Mouse (Mus musculus) midbrain, embryonic 12.5 days (tissue): ENCODE data around the gene Fgf11. TPM values are rescaled to one million over a fixed set of nuclear protein-coding genes. Genes with fewer than 3 reads are reported as not detected.

ENCODE experiments used
- ATAC-seq: fragments of 200-750 bp; cut with Nextera tagmentation; 2 replicates; pipeline ENCODE4 v1.8.0; 2017; ENCODE audit warnings: low read depth, moderate TSS enrichment, moderate library complexity; ENCODE audit not compliant: low FRiP score
- H3K27ac ChIP-seq: fragments of 300-500 bp; sonication (generic); replicated peaks from 2 replicates; pipeline ENCODE4 v1.5.1; 2016; ENCODE audit warnings: mild to moderate bottlenecking
- H3K27me3 ChIP-seq: fragments of 300-500 bp; sonication (generic); 2 replicates; pipeline ENCODE4 v1.6.1; 2016; ENCODE audit warnings: mild to moderate bottlenecking
- H3K36me3 ChIP-seq: fragments of 300-500 bp; sonication (generic); 2 replicates; pipeline ENCODE4 v1.6.1; 2016
- H3K4me1 ChIP-seq: fragments of 300-500 bp; sonication (generic); 2 replicates; pipeline ENCODE4 v1.6.1; 2016
- H3K4me2 ChIP-seq: fragments of 300-500 bp; sonication (generic); replicated peaks from 2 replicates; pipeline ENCODE4 v1.6.1; 2016; ENCODE audit warnings: mild to moderate bottlenecking, moderate library complexity
- H3K4me3 ChIP-seq: fragments of 300-500 bp; sonication (generic); 2 replicates; pipeline ENCODE4 v1.5.1; 2016; ENCODE audit warnings: mild to moderate bottlenecking
- H3K9ac ChIP-seq: fragments of 300-500 bp; sonication (generic); replicated peaks from 2 replicates; pipeline ENCODE4 v1.6.1; 2016; ENCODE audit warnings: mild to moderate bottlenecking, moderate library complexity
- H3K9me3 ChIP-seq: fragments of 300-500 bp; sonication (generic); 2 replicates; pipeline ENCODE4 v1.6.1; 2016; ENCODE audit warnings: mild to moderate bottlenecking
- WGBS: fragments of 180-500 bp; shearing (Covaris S2); methylation state at CpG from one replicate; pipeline ENCODE4 v1.1.7; 2016; 5-methylcytosine and 5-hydroxymethylcytosine counted together
- polyA plus RNA-seq: library from polyadenylated mRNA; unstranded; fragments of >200 nt; fragmentation: Nextera tagmentation; extraction: Ambion mirVana; gene quantifications from 2 replicates; pipeline ENCODE4 v1.2.1, GENCODE M21; 2016

Fgf11 gene
- polyA plus RNA-seq, 1 experiment from 2014 or later, result 2.7 TPM

DNA sequence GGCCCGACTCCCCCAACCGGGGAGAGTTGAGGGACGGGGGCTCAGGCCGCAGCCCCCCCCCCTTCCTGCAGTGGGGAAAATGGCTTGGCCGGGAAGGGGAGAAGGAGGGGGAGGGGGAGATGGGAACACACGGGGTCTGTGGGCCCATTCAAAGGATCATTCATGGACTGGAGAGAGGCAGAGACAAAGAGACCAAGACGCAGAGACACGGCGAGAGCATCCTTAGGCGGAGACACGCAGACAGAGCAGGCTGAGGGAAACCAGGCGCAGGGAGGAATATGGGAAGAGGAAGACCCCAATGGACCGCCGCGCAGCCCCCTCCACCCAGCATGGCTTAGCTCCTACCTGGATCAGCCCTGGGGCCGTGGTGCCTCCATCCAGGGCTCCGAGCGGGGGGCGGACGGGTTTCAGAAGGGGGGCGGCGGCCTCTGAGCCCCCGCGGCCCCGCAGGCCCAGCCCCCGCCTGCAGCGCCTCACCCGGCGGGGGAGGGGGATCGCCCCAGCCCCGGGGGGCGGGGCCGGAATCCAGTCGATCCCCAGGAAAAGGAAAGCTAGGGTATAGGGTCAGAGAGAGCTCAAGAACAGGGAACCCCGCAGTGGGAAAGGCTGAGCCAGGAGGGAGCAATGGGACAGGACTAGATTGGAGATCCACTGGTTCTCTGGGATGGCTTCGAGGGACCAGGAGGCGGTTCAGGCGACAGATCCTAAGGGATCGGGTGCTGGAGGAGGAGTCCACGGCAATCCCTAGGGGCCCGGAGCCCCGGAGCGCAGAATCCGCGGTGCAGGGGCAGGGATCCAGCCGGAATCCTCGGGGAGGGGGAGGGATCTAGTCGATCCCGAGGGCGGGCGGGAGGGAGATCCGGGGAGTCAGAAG is 35.3 kb upstream of the Fgf11 start:
- Histone ChIP-seq H3K4me2 (peak overlapping the region; percentile 96), H3K27me3 (peaks cover 9% of the 10 kb centered on the region), H3K9ac (peak overlapping the region; percentile 86), H3K36me3 (peaks cover 21% of the 10 kb centered on the region), H3K27ac (peak overlapping the region; percentile 93), H3K9me3 (no peaks in the 10 kb centered on the region), H3K4me3 (peak overlapping the region; percentile 82), H3K4me1 (peaks cover 46% of the 10 kb centered on the region)
- 1% methylated on average over 51 of the region's 52 CpGs for WGBS
- ATAC-seq, result 0 out of 2 replicates have a peak, but pooled peaks have one; percentile 2

DNA sequence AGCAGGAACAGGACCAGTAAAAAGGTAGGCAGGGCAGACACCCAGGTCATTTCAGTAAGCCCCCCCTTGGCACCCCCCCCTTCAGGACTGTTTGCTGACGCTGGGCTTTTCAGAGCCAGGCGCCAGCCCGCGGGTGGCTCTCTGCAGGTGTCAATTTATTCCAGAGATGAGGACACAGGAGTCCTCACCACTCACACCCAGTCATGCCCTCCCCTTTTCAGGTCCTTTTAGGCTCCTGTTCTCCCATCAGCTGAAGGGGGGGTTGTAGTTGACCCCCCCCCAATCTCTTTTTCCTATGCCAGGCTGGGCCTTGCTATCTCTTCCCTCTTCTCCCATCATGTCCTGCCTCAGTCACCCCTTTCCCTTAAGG is 34.3 kb upstream of the Fgf11 start:
- Histone ChIP-seq H3K9ac (peak overlapping the region; percentile 86), H3K9me3 (no peaks in the 10 kb centered on the region), H3K4me3 (peak overlapping the region; percentile 82), H3K4me2 (peak overlapping the region; percentile 96), H3K27ac (peak overlapping the region; percentile 93), H3K27me3 (peaks cover 9% of the 10 kb centered on the region), H3K36me3 (peaks cover 31% of the 10 kb centered on the region), H3K4me1 (peaks cover 47% of the 10 kb centered on the region)
- ATAC-seq, result no peak
- WGBS, result 11% methylated on average over 4 of the region's 4 CpGs

DNA sequence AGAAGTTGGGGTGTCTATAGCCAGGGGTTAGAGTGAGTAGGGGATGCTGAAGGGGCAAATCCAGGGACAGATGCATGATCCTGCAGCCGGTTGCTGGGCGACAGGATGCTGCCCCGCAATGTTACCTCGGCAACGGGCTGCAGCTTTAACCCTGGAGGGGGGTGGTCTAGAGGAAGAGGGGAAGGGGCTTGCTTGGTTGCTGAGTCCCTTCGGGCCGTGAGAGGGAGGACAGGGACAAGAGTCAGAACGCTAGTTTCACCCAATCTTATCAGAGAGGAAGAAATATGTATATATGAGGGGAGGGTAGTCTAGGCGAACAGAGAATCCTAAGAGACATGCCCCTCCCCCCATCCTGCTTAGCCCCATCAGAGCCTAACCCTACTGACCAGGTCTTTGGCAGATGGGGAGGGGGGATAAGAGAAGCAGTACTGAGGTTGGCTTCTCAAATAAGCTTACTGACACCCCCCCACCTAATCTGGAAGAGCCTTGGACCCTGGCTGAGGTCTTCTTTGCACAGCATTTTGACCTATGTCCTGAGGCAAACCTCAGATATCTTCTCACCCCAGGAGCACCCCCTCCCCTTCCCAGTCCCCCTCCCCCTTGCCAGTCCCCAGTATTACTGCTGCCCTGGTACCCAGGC is 33.8 kb upstream of the Fgf11 start:
- peaks cover 47% of the 10 kb centered on the region for H3K4me1 ChIP-seq
- WGBS, result under 1% methylated on average over 9 of the region's 9 CpGs
- H3K4me2 ChIP-seq, result peak overlapping the region; percentile 96
- H3K27me3 ChIP-seq, result peaks cover 9% of the 10 kb centered on the region
- peaks cover 35% of the 10 kb centered on the region for H3K36me3 ChIP-seq
- H3K27ac ChIP-seq, result peak overlapping the region; percentile 93
- H3K9ac ChIP-seq, result peak overlapping the region; percentile 86
- ATAC-seq, result no peak
- H3K4me3 ChIP-seq, result peak overlapping the region; percentile 82
- no peaks in the 10 kb centered on the region for H3K9me3 ChIP-seq

DNA sequence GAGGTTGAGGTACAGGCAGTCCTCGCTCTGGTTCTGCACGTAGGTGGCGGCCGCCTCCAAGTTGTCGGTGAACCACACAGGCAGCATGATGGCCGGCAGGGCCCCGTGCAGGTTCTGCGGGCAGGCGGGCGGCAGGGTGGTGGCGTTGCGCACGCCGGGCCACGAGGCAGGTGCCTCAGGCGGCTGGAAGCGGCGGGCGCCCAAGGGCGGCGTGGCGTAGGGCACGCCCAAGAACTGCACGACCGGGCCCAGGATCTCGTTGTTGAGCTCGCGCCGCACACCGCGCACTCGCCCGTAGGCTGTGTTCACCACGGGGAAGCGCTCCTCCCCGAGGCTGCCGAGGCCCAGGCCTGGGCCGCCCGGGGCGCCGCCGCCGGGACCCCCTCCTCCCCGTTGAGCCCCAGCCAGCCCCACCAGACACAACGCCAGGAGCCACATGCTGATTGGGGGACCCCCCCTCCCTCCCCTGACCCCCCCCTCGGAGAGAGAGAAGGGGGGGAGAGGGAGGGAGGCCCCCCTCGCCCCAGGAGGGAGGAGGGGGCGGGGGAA is 32.4 kb upstream of the Fgf11 start:
- peak overlapping the region; percentile 86 for H3K9ac ChIP-seq
- H3K27ac ChIP-seq, result peak overlapping the region; percentile 44
- no peaks in the 10 kb centered on the region for H3K9me3 ChIP-seq
- WGBS, result 12% methylated on average over 35 of the region's 48 CpGs
- H3K4me2 ChIP-seq, result peak overlapping the region; percentile 96
- H3K4me3 ChIP-seq, result peak overlapping the region; percentile 82
- H3K27me3 ChIP-seq, result peaks cover 9% of the 10 kb centered on the region
- no peak for ATAC-seq
- peaks cover 43% of the 10 kb centered on the region for H3K36me3 ChIP-seq
- peaks cover 47% of the 10 kb centered on the region for H3K4me1 ChIP-seq

DNA sequence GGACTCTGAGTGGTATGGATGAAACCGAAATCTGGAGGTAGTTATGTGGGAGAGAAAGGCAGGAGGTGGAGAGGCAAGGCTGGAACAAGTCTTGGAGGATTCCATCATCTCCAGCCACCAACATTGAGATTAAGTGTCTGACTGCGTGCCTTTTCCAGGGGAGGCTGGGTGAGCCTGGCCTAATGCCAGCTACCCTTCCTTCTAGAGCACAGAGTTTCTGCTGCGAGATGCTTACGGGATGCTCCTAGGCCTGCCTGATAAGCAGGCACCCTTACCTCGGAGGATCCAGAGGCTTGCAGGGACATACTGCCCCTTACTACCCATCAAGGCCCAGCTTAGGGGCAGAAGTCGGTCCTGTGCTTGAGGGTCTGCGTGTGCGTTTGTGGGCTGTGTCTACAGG is 31.9 kb upstream of the Fgf11 start:
- Histone ChIP-seq H3K36me3 (peaks cover 48% of the 10 kb centered on the region), H3K4me2 (peak overlapping the region; percentile 96), H3K27ac (peak overlapping the region; percentile 44; the same call in 1 of the 2 replicates), H3K9me3 (no peaks in the 10 kb centered on the region), H3K4me1 (peaks cover 44% of the 10 kb centered on the region), H3K27me3 (peaks cover 9% of the 10 kb centered on the region), H3K4me3 (peak overlapping the region; percentile 82), H3K9ac (peak overlapping the region; percentile 86)
- ATAC-seq, result no peak
- 60% methylated on average over 8 of the region's 8 CpGs for WGBS

DNA sequence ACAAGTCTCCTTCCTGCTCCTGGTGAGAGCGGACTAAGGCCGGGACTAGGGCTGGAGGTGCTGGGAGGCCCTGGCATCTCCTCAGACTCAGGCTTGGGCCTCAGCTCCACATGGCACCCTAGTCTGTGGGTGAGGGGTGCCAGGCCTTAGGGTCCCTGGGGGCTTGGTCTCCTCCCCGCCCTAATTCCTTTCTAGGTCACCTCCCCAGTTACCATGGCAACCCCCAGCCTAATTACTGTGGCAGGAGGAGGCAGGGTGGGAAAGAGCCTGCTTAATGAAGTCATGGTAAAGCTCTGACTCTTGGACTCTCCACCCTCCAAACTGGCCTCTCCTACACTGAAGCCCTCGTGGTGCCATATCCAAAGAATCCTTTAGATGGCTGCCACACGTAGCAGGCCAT is 27.2 kb upstream of the Fgf11 start:
- Histone ChIP-seq H3K9me3 (no peaks in the 10 kb centered on the region), H3K4me1 (peaks cover 15% of the 10 kb centered on the region), H3K4me2 (no peak overlapping the region), H3K36me3 (peaks cover 93% of the 10 kb centered on the region), H3K27ac (no peak overlapping the region), H3K9ac (no peak overlapping the region), H3K27me3 (peaks cover 7% of the 10 kb centered on the region), H3K4me3 (no peak overlapping the region)
- no peak for ATAC-seq
- 68% methylated on average over 5 of the region's 5 CpGs for WGBS

DNA sequence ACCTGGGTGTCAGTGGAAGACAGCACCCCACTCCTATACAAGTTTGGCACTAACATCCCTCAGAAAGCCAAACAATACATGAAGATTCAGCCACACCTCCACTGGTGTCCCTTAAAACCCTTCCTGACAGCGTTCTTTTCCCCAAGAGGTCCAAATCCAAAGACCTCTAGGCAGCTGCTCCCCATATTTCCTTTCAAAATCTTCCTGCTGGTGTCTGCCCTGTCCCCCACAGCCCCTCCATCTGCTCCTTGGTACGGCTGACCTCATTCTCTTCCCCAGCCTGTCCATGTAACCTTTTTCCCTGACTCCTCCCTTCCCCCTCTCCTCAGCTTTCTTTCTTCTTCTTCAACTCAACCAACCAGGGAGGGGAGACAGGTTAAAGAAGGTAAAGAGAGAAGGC is 21.8 kb upstream of the Fgf11 start:
- Histone ChIP-seq H3K4me2 (no peak overlapping the region), H3K4me3 (no peak overlapping the region), H3K27ac (no peak overlapping the region), H3K36me3 (peaks cover 46% of the 10 kb centered on the region), H3K27me3 (no peaks in the 10 kb centered on the region), H3K9ac (no peak overlapping the region), H3K4me1 (no peaks in the 10 kb centered on the region), H3K9me3 (no peaks in the 10 kb centered on the region)
- WGBS, result 88% methylated on average over 2 of the region's 2 CpGs
- no peak for ATAC-seq

DNA sequence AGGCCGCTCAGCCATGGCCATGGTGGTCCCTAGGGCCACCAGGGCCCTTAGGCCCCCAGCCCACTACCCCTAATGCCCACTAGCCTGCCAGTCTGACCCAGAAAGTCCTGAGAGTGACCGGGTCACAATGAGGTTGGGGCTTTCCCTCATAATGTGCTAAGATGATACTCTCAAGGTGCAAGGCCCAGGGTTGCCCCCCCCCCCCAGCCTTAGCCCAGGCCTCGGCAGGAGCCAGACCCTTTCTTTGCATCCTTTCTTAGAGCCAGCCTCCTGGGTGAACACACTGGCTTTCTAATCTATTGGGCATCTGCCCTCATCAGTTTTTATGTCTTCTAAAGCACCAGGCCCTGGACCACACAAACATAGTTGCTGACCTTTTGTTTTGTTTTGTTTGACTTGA is 20.4 kb upstream of the Fgf11 start, which contains the start of gene Spem1:
Gene Spem1 (minus strand): TSS at position 101 of the 400 bp plus-strand sequence.
- 0 out of 2 replicates have a peak, but pooled peaks cover 1% of the 10 kb centered on the region for H3K9me3 ChIP-seq
- H3K27ac ChIP-seq, result no peak within 1 kb of the TSS
- no peak within 1 kb of the TSS for H3K9ac ChIP-seq
- no peak for ATAC-seq
- no peaks in the 10 kb centered on the region for H3K4me1 ChIP-seq
- H3K27me3 ChIP-seq, result no peaks in the 10 kb centered on the region
- 94% methylated on average over 3 of the region's 3 CpGs for WGBS
- no peak within 1 kb of the TSS for H3K4me3 ChIP-seq
- no peak within 1 kb of the TSS for H3K4me2 ChIP-seq
- H3K36me3 ChIP-seq, result peaks cover 33% of the 10 kb centered on the region

DNA sequence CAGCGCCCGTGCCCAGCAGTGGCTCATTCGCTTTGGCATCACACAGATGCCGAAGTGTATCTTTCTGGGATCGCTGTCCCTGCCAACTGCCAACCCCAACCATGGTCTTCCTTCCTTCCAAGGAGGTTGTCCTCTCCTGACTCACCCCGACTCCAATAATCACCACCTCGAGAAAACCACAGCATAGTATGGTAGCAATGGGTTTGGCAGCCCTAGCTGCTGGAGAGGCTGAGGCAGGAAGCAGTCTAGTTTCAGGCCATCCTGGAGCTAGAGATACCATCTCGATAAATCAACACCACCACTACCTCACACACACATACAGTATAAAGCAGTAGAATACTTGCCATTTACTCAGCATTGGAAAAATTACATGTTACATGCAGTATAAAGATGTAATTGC is 17.2 kb upstream of the Fgf11 start:
- no peak overlapping the region for H3K4me2 ChIP-seq
- H3K4me1 ChIP-seq, result no peaks in the 10 kb centered on the region
- WGBS, result 92% methylated on average over 8 of the region's 8 CpGs
- ATAC-seq, result no peak
- peaks cover 1% of the 10 kb centered on the region; the same call in 1 of the 2 replicates for H3K36me3 ChIP-seq
- no peak overlapping the region for H3K9ac ChIP-seq
- H3K27me3 ChIP-seq, result no peaks in the 10 kb centered on the region
- no peak overlapping the region for H3K4me3 ChIP-seq
- no peak overlapping the region for H3K27ac ChIP-seq
- H3K9me3 ChIP-seq, result 0 out of 2 replicates have a peak, but pooled peaks cover 5% of the 10 kb centered on the region

DNA sequence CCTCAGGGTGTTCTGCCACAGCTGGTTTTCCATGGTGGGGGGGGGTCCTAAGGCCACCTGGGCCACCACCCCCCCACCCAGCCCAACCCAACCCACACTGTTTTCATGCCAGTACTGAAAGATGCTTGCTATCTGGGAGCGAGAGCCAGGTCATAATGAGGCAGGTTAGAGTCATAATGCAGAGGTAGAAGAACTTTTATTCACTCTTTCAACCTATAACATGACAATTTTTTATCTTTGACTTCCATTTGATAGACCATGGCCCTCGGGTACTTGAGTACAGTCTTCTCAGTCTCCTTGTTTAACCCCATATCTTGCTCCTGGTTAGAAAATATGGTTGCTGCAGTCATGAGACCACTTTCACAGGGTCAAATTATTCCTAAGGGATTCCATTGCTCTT is 16.7 kb upstream of the Fgf11 start, which contains the start of gene Spem2:
Gene Spem2 (minus strand): TSS at position 101 of the 400 bp plus-strand sequence.
- no peak within 1 kb of the TSS for H3K27ac ChIP-seq
- 75% methylated on average over 2 of the region's 2 CpGs for WGBS
- no peaks in the 10 kb centered on the region for H3K36me3 ChIP-seq
- no peak within 1 kb of the TSS for H3K4me2 ChIP-seq
- ATAC-seq, result no peak
- H3K27me3 ChIP-seq, result no peaks in the 10 kb centered on the region
- H3K4me1 ChIP-seq, result no peaks in the 10 kb centered on the region
- H3K9ac ChIP-seq, result no peak within 1 kb of the TSS
- 0 out of 2 replicates have a peak, but pooled peaks cover 5% of the 10 kb centered on the region for H3K9me3 ChIP-seq
- H3K4me3 ChIP-seq, result no peak within 1 kb of the TSS

DNA sequence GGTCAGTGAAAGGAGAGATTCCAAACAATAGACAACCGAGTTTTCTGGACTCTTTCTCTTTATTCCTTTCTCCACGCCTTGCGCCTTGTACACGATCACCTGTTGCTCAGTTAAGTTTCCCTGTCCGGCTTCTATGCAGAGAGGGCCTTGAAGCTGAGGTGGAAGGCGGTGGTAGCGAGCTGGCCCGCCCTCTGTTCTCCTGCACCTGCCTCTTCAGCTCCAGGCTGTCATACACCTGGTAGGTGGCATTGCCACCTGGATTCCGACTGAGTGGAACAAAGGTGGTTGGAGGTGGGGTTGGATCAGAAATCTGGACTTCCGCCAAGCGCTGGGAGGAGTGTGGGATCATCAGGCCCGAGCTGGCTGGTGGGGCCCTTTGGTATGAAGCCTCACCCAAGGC is 14.9 kb upstream of the Fgf11 start:
- Histone ChIP-seq H3K4me2 (no peak overlapping the region), H3K27ac (no peak overlapping the region), H3K36me3 (no peaks in the 10 kb centered on the region), H3K4me1 (no peaks in the 10 kb centered on the region), H3K4me3 (no peak overlapping the region), H3K27me3 (no peaks in the 10 kb centered on the region), H3K9ac (no peak overlapping the region), H3K9me3 (0 out of 2 replicates have a peak, but pooled peaks cover 5% of the 10 kb centered on the region)
- ATAC-seq, result no peak
- 86% methylated on average over 12 of the region's 12 CpGs for WGBS

DNA sequence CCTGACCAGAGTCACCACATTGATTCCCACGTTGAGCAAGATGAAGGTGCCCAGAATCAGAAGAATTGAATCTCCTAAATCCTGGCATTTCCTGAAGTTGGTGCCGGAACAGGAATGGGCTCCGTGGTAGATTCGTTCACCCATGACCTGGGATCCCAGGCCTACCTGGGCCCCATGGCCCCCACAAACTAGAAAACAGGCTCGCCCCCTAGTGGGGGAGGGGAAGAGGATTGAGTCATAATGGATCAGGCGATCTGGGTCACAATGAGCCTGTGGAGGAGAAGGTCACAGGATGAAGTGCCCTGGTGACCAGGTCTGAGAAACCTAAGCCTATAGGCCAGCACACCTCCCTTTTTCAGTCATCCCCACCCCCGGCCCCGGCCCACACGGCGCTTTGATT is 13.5 kb upstream of the Fgf11 start, which contains the start of gene Gm39566:
Gene Gm39566 (minus strand): TSS at position 144 of the 400 bp plus-strand sequence.
- 66% methylated on average over 10 of the region's 10 CpGs for WGBS
- no peak for ATAC-seq

More for the DNA sequence above, 13.5 kb upstream of the Fgf11 start, which contains the start of gene Gm39566:
- H3K27me3 ChIP-seq, result peaks cover 3% of the 10 kb centered on the region; the same call in 1 of the 2 replicates
- H3K9ac ChIP-seq, result no peak within 1 kb of the TSS
- H3K36me3 ChIP-seq, result no peaks in the 10 kb centered on the region
- H3K4me3 ChIP-seq, result no peak within 1 kb of the TSS
- H3K27ac ChIP-seq, result no peak within 1 kb of the TSS
- no peaks in the 10 kb centered on the region for H3K4me1 ChIP-seq
- H3K9me3 ChIP-seq, result 0 out of 2 replicates have a peak, but pooled peaks cover 5% of the 10 kb centered on the region
- no peak within 1 kb of the TSS for H3K4me2 ChIP-seq
